Mouse (Mus musculus): ENCODE measurements around the gene Lmo3. TPM values are rescaled to one million over a fixed set of nuclear protein-coding genes. Genes with fewer than 3 reads are reported as not detected.

Lmo3 gene
- total RNA-seq, 2 experiments from 2014 or later = 0.98 to 2.2 TPM

GRCm38 (mm10) chr6:138424514-138425225 lies 157.1 kb downstream of the Lmo3 start:
- DNase-seq (ENCODE audit: low spot score in 2 of 2) = no peak

GRCm38 (mm10) chr6:138422671-138423321 lies 159.0 kb downstream of the Lmo3 start:
- DNase-seq (ENCODE audit: low spot score in 2 of 2) = no peak

DNA sequence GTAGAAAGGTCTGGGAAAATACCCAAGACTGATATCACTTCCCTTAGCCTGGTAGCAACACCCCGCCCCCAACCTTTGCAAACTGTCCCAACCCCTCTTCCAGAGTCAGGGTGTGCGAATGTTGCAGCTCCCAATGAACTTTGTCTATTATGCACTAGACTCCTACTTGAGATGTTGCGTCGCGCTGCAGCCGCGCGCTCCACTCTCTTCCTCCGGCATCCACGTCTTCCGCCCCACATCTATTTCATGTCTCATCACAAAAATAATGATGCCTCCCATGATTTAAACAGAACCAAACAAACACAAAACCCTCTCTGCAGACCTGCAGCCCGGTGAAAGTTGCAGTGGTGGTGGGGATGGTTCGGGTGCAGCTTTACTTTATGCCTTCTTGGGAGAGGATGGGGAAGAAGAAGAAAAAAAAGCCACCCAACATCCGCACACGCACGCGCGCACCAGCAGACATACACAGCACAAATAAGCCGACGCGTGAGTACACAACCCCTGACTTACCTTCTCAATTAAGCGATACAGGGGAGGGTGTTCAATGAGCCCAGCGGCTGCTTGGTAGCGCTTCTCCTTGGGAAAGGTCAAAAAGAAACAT lies 159.7 kb downstream of the Lmo3 start:
- no peak for DNase-seq (ENCODE audit: low spot score in 2 of 2)

DNA sequence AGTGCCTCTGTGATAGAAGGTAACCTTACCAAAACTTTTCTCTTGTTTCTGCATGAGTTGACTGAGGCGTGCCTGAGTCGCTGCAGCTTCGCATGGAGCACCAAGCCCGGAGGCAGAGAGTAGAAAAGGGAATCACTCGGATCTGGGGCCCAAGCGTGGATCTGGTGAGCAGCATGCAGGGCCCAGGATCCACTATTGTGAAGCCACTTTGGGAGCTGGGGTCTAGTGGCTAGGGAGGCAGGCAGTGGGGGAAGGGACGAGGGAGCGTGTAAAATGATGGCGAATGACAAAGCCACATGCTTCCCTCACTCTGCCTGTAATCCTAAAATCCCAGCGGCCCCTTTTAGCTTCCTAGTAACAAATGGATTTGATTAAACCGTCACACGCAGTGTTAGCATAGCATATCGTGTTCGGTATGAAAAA lies 160.6 kb downstream of the Lmo3 start:
- no peak for DNase-seq (ENCODE audit: low spot score in 2 of 2)

- DNase-seq (ENCODE audit: low spot score in 2 of 2) = no peak
These were observed 161.3 kb downstream of the Lmo3 start for GRCm38 (mm10) chr6:138420536-138420891.

- DNase-seq (ENCODE audit: low spot score in 2 of 2) = no peak
These were observed 161.8 kb downstream of the Lmo3 start for GRCm38 (mm10) chr6:138419871-138420535.

DNA sequence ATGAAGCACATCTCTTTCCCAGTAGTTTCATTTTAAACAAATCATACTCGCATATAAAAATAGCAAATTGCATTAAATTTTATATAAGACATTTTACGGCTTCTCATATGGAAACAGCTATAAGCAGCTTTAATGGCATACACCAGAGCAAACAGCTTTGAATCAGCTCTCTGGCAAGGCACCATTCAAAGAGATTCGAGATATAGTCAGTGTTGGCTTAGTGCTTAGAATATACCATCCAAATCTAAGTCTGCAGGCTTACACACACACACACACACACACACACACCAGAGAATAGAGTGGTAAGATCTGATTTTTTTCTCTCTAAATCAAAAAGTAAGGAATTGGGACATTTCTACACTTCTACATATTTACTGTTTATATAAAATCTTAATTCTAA lies 169.7 kb downstream of the Lmo3 start:
- DNase-seq (ENCODE audit: low spot score in 2 of 2) = no peak

GRCm38 (mm10) chr6:138402031-138402430 lies 179.7 kb downstream of the Lmo3 start:
- no peak for DNase-seq (ENCODE audit: low spot score in 2 of 2)

GRCm38 (mm10) chr6:138398836-138399235 lies 182.9 kb downstream of the Lmo3 start:
- no peak for DNase-seq (ENCODE audit: low spot score in 2 of 2)

GRCm38 (mm10) chr6:138391085-138391484 lies 190.7 kb downstream of the Lmo3 start:
- no peak for DNase-seq (ENCODE audit: low spot score in 2 of 2)

- DNase-seq (ENCODE audit: low spot score in 2 of 2) = no peak
These were observed 193.4 kb downstream of the Lmo3 start for GRCm38 (mm10) chr6:138388168-138388936.

DNA sequence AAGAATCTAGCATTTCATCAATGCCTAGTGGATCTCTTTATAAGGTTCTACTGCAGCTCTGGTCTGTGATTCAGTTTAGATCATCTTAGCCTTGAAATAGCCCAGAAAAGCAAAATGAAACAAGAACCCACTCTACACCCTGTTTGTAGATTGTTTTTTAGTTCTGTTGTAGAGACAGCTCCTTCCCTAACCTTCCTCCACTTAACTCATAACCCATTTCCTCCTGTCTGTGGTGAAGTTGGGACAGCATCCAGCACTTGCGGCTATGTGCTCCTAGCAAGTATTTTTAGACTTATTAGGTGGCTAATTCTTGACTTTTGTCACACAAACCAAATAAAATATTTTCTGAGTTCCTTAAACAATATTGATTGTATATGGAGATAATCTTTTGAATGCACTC lies 198.6 kb downstream of the Lmo3 start:
- DNase-seq (ENCODE audit: low spot score in 2 of 2) = no peak

DNA sequence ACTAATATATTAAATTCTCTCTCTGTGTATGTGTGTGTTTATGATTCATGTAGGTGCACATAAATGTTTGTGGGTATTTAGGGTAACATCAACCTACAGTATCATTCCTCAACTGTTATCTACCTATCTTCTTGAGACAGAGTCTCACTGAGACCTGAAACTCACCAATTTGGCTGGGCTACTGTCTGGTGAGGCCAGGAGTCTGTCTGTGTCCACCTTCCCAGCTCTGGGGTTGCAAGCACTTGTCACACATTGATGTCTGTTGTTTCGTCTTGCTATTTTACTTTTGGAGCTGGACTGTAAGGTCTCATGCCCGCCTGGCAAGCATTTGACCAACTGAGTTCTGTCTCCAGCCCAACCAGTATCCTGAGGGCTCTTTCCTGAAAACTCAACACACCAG lies 210.6 kb downstream of the Lmo3 start:
- DNase-seq (ENCODE audit: low spot score in 2 of 2) = no peak

GRCm38 (mm10) chr6:138364111-138364510 lies 217.7 kb downstream of the Lmo3 start:
- no peak for DNase-seq (ENCODE audit: low spot score in 2 of 2)

GRCm38 (mm10) chr6:138350587-138351345 lies 231.0 kb downstream of the Lmo3 start:
- DNase-seq (ENCODE audit: low spot score in 2 of 2) = no peak

DNA sequence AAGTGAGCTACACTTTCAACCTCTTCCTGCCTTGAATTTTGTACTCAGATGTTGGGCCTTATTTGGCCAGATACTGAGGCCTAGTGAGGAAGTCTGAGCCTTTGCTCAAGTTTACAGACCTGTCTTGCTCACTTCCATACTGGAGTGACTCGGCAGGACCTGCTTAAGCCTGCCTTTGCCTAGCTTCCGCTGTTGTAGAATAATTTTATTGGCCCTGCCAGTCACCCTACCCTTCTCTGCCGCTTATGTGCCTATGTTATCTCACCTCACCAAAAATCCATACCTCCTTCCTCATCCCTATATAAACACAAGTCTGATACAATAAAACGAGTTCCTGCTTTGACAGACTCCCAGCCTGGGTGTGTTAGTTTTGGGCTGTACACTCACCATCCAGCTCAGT lies 235.2 kb downstream of the Lmo3 start:
- DNase-seq (ENCODE audit: low spot score in 2 of 2) = no peak

GRCm38 (mm10) chr6:138335858-138336257 lies 245.9 kb downstream of the Lmo3 start:
- no peak for DNase-seq (ENCODE audit: low spot score in 2 of 2)

DNA sequence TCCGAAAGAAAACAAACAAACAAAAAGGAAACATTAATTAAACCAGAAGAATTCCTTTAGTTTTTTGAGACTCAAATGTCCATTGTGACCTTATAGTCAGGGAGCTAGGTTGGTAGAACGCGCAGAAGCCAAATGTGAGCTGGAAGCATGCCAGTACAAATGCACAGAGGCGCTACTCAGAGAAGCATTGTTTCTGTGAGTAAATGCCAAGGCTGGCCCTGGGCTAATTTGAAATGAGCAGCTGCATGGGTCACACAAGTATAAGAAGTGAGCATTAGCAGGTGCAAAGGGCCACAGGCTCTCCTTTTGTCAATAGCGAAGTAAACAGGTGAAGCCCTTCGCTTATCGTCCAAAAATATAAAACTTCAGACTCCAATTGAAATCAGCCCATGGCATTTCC lies 247.8 kb downstream of the Lmo3 start:
- no peak for DNase-seq (ENCODE audit: low spot score in 2 of 2)

DNA sequence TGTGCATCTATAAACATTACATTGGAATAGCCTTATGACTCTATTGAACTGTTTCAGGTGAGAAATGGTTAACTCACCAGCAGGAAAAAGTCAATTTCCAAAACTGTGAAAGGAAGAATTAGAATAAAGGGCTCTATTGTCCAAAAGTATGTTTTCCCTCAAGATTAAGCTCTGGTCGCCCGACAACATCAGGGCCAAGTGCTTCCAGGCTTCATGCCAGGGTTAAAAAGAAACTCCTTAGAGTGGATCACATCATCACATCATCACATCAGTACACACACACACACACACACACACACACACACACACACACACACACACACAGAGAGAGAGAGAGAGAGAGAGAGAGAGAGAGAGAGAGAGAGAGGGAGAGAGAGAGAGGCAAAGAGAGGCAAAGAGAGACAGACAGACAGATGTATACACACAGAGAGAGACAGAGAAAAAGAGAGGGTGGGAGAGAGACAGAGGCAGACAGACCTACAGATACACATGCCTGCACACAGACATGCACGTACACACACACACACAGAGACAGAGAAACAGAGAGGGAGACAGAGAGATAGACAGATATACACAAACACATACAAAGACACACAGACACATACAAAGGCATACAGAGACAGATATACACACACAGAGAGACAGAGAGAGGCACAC lies 255.9 kb downstream of the Lmo3 start:
- no peak for DNase-seq (ENCODE audit: low spot score in 2 of 2)

DNA sequence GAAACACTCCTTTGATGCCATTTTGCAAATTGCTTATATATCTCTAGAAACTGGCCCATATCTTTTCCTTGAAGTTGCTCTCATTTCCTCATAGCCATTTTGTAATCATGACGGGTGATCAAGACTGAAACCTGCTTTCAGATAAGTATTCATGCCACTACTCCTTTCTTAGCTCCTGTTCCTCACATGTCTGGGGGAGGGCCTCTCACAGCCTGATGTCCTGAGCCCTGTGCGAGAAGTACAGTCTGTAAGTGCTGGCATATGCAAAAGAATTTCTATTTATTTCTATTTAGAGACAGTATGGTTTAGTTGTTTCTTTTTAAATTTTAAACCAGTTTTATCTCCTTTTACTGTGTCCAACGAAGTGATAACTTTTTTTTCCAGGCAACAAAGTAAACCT lies 256.6 kb downstream of the Lmo3 start:
- no peak for DNase-seq (ENCODE audit: low spot score in 2 of 2)

All from adrenal gland, postnatal 4 days (tissue).